Mouse (Mus musculus) liver, embryonic 15.5 days (tissue): ENCODE measurements around the gene Tango2. TPM values are rescaled to one million over a fixed set of nuclear protein-coding genes. Genes with fewer than 3 reads are reported as not detected.

Experiments
- ATAC-seq: fragments of 200-750 bp; cut with Nextera tagmentation; 2 replicates; pipeline ENCODE4 v1.8.0; 2017; ENCODE audit warnings: moderate number of reproducible peaks, mild to moderate bottlenecking, moderate library complexity; ENCODE audit not compliant: insufficient read depth
- H3K27ac ChIP-seq: fragments of 300-500 bp; sonication (generic); replicated peaks from 2 replicates; pipeline ENCODE4 v1.5.1; 2015; ENCODE audit warnings: mild to moderate bottlenecking, inconsistent platforms
- H3K27me3 ChIP-seq: fragments of 300-500 bp; sonication (generic); 2 replicates; pipeline ENCODE4 v1.6.1; 2015; ENCODE audit warnings: mild to moderate bottlenecking, inconsistent platforms
- H3K36me3 ChIP-seq: fragments of 300-500 bp; sonication (generic); replicated peaks from 2 replicates; pipeline ENCODE4 v1.6.1; 2015; ENCODE audit warnings: moderate library complexity, mild to moderate bottlenecking, inconsistent platforms
- H3K4me1 ChIP-seq: fragments of 300-500 bp; sonication (generic); replicated peaks from 2 replicates; pipeline ENCODE4 v1.6.1; 2015; ENCODE audit warnings: inconsistent platforms
- H3K4me2 ChIP-seq: fragments of 300-500 bp; sonication (generic); 2 replicates; pipeline ENCODE4 v1.6.1; 2015; ENCODE audit warnings: moderate library complexity, mild to moderate bottlenecking, inconsistent platforms
- H3K4me3 ChIP-seq: fragments of 300-500 bp; sonication (generic); replicated peaks from 2 replicates; pipeline ENCODE4 v1.5.1; 2015; ENCODE audit warnings: mild to moderate bottlenecking, inconsistent platforms
- H3K9ac ChIP-seq: fragments of 300-500 bp; sonication (generic); 2 replicates; pipeline ENCODE4 v1.6.1; 2015; ENCODE audit warnings: moderate library complexity, mild to moderate bottlenecking, inconsistent platforms
- H3K9me3 ChIP-seq: fragments of 300-500 bp; sonication (generic); replicated peaks from 2 replicates; pipeline ENCODE4 v1.6.1; 2016; ENCODE audit warnings: inconsistent platforms
- WGBS: fragments of 180-500 bp; shearing (Covaris S2); methylation state at CpG from one replicate; pipeline ENCODE4 v1.1.7; 2015; ENCODE audit warnings: mixed read lengths; ENCODE audit not compliant: insufficient replicate concordance; 5-methylcytosine and 5-hydroxymethylcytosine counted together
- polyA plus RNA-seq: library from polyadenylated mRNA; unstranded; fragments of >200 nt; fragmentation: Nextera tagmentation; extraction: Ambion mirVana; gene quantifications from 2 replicates; pipeline ENCODE4 v1.2.1, GENCODE M21; 2015

The Tango2 gene
- polyA plus RNA-seq, 1 experiment from 2014 or later: 56.5 TPM

DNA sequence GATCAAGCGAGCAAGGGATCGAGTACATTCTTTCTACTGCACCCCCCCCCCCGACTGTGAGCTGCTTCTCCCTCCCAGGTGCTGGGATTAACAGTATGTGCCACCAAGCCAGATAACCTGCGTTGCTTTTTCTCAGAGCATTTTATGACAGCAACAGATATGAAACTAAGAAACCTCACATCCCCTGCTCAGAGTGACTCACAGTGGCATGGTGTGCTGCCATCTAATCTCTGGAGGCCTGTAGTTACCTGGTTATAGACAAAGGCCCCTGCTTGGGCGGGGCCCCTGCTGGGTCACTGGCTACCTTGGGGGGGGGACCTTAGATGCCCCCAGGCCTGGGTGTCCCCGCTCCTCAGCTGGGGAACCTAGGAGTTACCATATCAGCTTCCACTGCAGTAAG is 10.1 kb upstream of the Tango2 start:
- WGBS: 61% methylated on average over 6 of the region's 6 CpGs
- H3K9ac ChIP-seq: no peak overlapping the region
- no peak overlapping the region for H3K4me3 ChIP-seq
- no peaks in the 10 kb centered on the region for H3K36me3 ChIP-seq
- H3K4me1 ChIP-seq: peaks cover 20% of the 10 kb centered on the region
- no peak overlapping the region for H3K27ac ChIP-seq
- no peaks in the 10 kb centered on the region for H3K27me3 ChIP-seq
- ATAC-seq: no peak
- no peak overlapping the region for H3K4me2 ChIP-seq
- no peaks in the 10 kb centered on the region for H3K9me3 ChIP-seq

DNA sequence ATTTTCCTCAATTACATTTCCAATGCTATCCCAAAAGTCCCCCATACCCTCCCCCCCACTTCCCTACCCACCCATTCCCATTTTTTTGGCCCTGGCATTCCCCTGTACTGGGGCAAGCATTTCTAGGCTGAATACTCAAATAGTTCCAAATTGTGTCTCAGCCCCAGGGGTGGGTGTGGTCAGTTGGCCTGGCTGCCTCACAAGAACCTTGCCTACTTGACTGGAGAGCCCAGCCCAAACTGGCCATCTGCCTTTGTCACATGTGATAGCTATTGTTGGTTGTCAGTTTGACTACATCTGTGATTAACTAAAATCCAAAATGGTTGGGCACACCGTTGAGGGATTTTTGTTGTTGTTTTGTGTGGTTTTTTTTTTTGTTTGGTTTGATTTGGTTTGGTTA is 9.1 kb upstream of the Tango2 start:
- no peaks in the 10 kb centered on the region for H3K27me3 ChIP-seq
- ATAC-seq: no peak

GRCm38 (mm10) chr16:18353106-18353505 is 5.2 kb upstream of the Tango2 start:
- H3K9me3 ChIP-seq: no peaks in the 10 kb centered on the region
- H3K27me3 ChIP-seq: peaks cover 38% of the 10 kb centered on the region
- peak; percentile 95 for ATAC-seq
- H3K36me3 ChIP-seq: no peaks in the 10 kb centered on the region
- H3K9ac ChIP-seq: no peak overlapping the region
- WGBS: 23% methylated on average over 1 of the region's 1 CpGs
- peak overlapping the region; percentile 74 for H3K27ac ChIP-seq
- H3K4me1 ChIP-seq: peaks cover 48% of the 10 kb centered on the region
- no peak overlapping the region for H3K4me3 ChIP-seq
- peak overlapping the region; percentile 37; the same call in 1 of the 2 replicates for H3K4me2 ChIP-seq

More for the DNA sequence above, 9.1 kb upstream of the Tango2 start:
- Histone ChIP-seq H3K36me3 (no peaks in the 10 kb centered on the region), H3K4me2 (no peak overlapping the region), H3K4me3 (no peak overlapping the region), H3K4me1 (peaks cover 30% of the 10 kb centered on the region), H3K27ac (no peak overlapping the region), H3K9ac (no peak overlapping the region), H3K9me3 (no peaks in the 10 kb centered on the region)
- 63% methylated on average over 1 of the region's 1 CpGs for WGBS

- Histone ChIP-seq H3K4me3 (no peak overlapping the region), H3K9ac (no peak overlapping the region)
Measured at GRCm38 (mm10) chr16:18351313-18352055, 3.6 kb upstream of the Tango2 start.

GRCm38 (mm10) chr16:18349761-18350325 is 1.9 kb upstream of the Tango2 start:
- H3K4me1 ChIP-seq: peaks cover 54% of the 10 kb centered on the region

More at GRCm38 (mm10) chr16:18351313-18352055, 3.6 kb upstream of the Tango2 start:
- WGBS: 35% methylated on average over 5 of the region's 5 CpGs
- Histone ChIP-seq H3K9me3 (no peaks in the 10 kb centered on the region), H3K27ac (no peak overlapping the region), H3K4me2 (no peak overlapping the region), H3K4me1 (peaks cover 49% of the 10 kb centered on the region), H3K36me3 (no peaks in the 10 kb centered on the region), H3K27me3 (peaks cover 54% of the 10 kb centered on the region)
- no peak for ATAC-seq

GRCm38 (mm10) chr16:18348601-18349175 is 785 bp upstream of the Tango2 start:
- peak overlapping the region; percentile 70 for H3K4me2 ChIP-seq

More at GRCm38 (mm10) chr16:18349761-18350325, 1.9 kb upstream of the Tango2 start:
- H3K9me3 ChIP-seq: no peaks in the 10 kb centered on the region
- H3K36me3 ChIP-seq: no peaks in the 10 kb centered on the region
- no peak overlapping the region for H3K4me3 ChIP-seq
- no peak for ATAC-seq
- peaks cover 64% of the 10 kb centered on the region for H3K27me3 ChIP-seq
- no peak overlapping the region for H3K4me2 ChIP-seq
- no peak overlapping the region for H3K27ac ChIP-seq
- WGBS: 62% methylated on average over 12 of the region's 12 CpGs
- no peak overlapping the region for H3K9ac ChIP-seq

GRCm38 (mm10) chr16:18345243-18345642 is 2.7 kb downstream of the Tango2 start:
- no peaks in the 10 kb centered on the region for H3K36me3 ChIP-seq
- no peak overlapping the region for H3K4me2 ChIP-seq
- no peak overlapping the region for H3K27ac ChIP-seq
- H3K9me3 ChIP-seq: no peaks in the 10 kb centered on the region
- H3K4me3 ChIP-seq: no peak overlapping the region
- peaks cover 48% of the 10 kb centered on the region for H3K27me3 ChIP-seq
- WGBS: 0% methylated on average over 3 of the region's 3 CpGs
- ATAC-seq: no peak
- H3K9ac ChIP-seq: no peak overlapping the region
- peaks cover 60% of the 10 kb centered on the region for H3K4me1 ChIP-seq

More at GRCm38 (mm10) chr16:18348601-18349175, 785 bp upstream of the Tango2 start:
- Histone ChIP-seq H3K9ac (peak overlapping the region; percentile 28; the same call in 1 of the 2 replicates), H3K36me3 (no peaks in the 10 kb centered on the region), H3K4me3 (peak overlapping the region; percentile 60), H3K4me1 (peaks cover 55% of the 10 kb centered on the region), H3K27ac (no peak overlapping the region), H3K27me3 (peaks cover 64% of the 10 kb centered on the region), H3K9me3 (no peaks in the 10 kb centered on the region)
- WGBS: 2% methylated on average over 28 of the region's 28 CpGs
- ATAC-seq: no peak

GRCm38 (mm10) chr16:18343778-18344177 is 4.1 kb downstream of the Tango2 start:
- ATAC-seq: peak; percentile 89
- H3K27ac ChIP-seq: peak overlapping the region; percentile 83
- H3K4me3 ChIP-seq: peak overlapping the region; percentile 77
- peaks cover 33% of the 10 kb centered on the region for H3K27me3 ChIP-seq
- peaks cover 66% of the 10 kb centered on the region for H3K4me1 ChIP-seq
- H3K9ac ChIP-seq: peak overlapping the region; percentile 76
- under 1% methylated on average over 38 of the region's 38 CpGs for WGBS
- H3K36me3 ChIP-seq: peaks cover 8% of the 10 kb centered on the region; the same call in 1 of the 2 replicates
- H3K9me3 ChIP-seq: no peaks in the 10 kb centered on the region
- peak overlapping the region; percentile 83 for H3K4me2 ChIP-seq

- WGBS: 9% methylated on average over 9 of the region's 9 CpGs
- peaks cover 58% of the 10 kb centered on the region for H3K4me1 ChIP-seq
- H3K27ac ChIP-seq: peak overlapping the region; percentile 83
- peak overlapping the region; percentile 76 for H3K9ac ChIP-seq
- H3K27me3 ChIP-seq: peaks cover 24% of the 10 kb centered on the region
- H3K9me3 ChIP-seq: no peaks in the 10 kb centered on the region
- peaks cover 17% of the 10 kb centered on the region for H3K36me3 ChIP-seq
- H3K4me3 ChIP-seq: peak overlapping the region; percentile 77
- H3K4me2 ChIP-seq: peak overlapping the region; percentile 83
- peak; percentile 34 for ATAC-seq
Measured at GRCm38 (mm10) chr16:18342650-18343570, 5.0 kb downstream of the Tango2 start.

DNA sequence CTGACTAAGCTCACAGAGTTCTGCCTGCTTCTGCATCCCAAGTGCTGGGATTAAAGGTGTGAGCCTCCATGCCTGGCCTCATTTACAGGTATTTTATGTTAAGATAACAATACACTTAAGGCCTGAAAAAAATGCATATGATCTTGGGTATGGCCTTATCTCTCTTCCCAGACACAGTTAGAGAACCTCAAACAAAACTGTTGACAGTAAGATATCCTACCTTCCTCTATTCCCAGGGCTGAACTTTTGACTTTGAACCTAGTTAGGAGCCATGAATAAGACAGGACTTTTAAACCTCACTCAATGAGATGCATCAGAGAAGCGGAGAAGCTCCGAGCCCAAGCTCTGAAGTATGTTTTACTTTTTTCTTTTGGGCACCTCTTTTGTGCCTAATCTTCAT is 5.8 kb downstream of the Tango2 start:
- peak overlapping the region; percentile 83 for H3K4me2 ChIP-seq
- H3K9ac ChIP-seq: peak overlapping the region; percentile 76
- peak; percentile 17 for ATAC-seq
- H3K4me3 ChIP-seq: peak overlapping the region; percentile 77
- WGBS: 21% methylated on average over 2 of the region's 2 CpGs
- no peaks in the 10 kb centered on the region for H3K9me3 ChIP-seq
- peaks cover 16% of the 10 kb centered on the region for H3K27me3 ChIP-seq
- peaks cover 58% of the 10 kb centered on the region for H3K4me1 ChIP-seq
- H3K36me3 ChIP-seq: peaks cover 25% of the 10 kb centered on the region
- peak overlapping the region; percentile 83 for H3K27ac ChIP-seq
